Mouse (Mus musculus): ENCODE data around the gene Anks1. TPM values are rescaled to one million over a fixed set of nuclear protein-coding genes. Genes with fewer than 3 reads are reported as not detected.
"Not testable (repeated sequence)": the region's sequence is repeated elsewhere in the genome, so short reads cannot be mapped to it uniquely, and the experiment has no call there.

The Anks1 gene
- polyA plus RNA-seq, 1 experiment from 2014 or later: 11.5 TPM

GRCm38 (mm10) chr17:27947155-27947554 is 38.0 kb downstream of the Anks1 start:
- Histone ChIP-seq H3K27me3 (replicated peaks) (no peaks in the 10 kb centered on the region), H3K27ac (ENCODE audit: poor library complexity, severe bottlenecking) (no peak overlapping the region; the same call in 1 of the 2 replicates), H3K9ac (no peak overlapping the region), H3K36me3 (no peaks in the 10 kb centered on the region), H3K4me1 (replicated peaks) (peaks cover 29% of the 10 kb centered on the region), H3K4me2 (no peak overlapping the region), H3K9me3 (replicated peaks) (no peaks in the 10 kb centered on the region), H3K4me3 (no peak overlapping the region)
- ATAC-seq (ENCODE audit: insufficient number of reproducible peaks, low FRiP score): no peak
- 72% methylated on average over 2 of the region's 2 CpGs for WGBS

- ATAC-seq (ENCODE audit: insufficient number of reproducible peaks, low FRiP score): no peak
- WGBS: 72% methylated on average over 6 of the region's 6 CpGs
- H3K27me3 ChIP-seq (replicated peaks): no peaks in the 10 kb centered on the region
Observed at GRCm38 (mm10) chr17:27953136-27953535, 44.0 kb downstream of the Anks1 start.

GRCm38 (mm10) chr17:27954629-27955402 is 45.7 kb downstream of the Anks1 start:
- Histone ChIP-seq H3K4me1 (replicated peaks) (peaks cover 13% of the 10 kb centered on the region; the same call in 1 of the 2 replicates), H3K27me3 (replicated peaks) (no peaks in the 10 kb centered on the region), H3K4me2 (no peak overlapping the region), H3K4me3 (no peak overlapping the region), H3K9me3 (replicated peaks) (no peaks in the 10 kb centered on the region), H3K36me3 (no peaks in the 10 kb centered on the region), H3K27ac (ENCODE audit: poor library complexity, severe bottlenecking) (no peak overlapping the region), H3K9ac (no peak overlapping the region)
- ATAC-seq (ENCODE audit: insufficient number of reproducible peaks, low FRiP score): no peak
- 58% methylated on average over 14 of the region's 14 CpGs for WGBS

More at GRCm38 (mm10) chr17:27953136-27953535, 44.0 kb downstream of the Anks1 start:
- Histone ChIP-seq H3K27ac (ENCODE audit: poor library complexity, severe bottlenecking) (no peak overlapping the region), H3K9ac (no peak overlapping the region), H3K4me3 (no peak overlapping the region), H3K36me3 (no peaks in the 10 kb centered on the region), H3K4me2 (no peak overlapping the region), H3K9me3 (replicated peaks) (no peaks in the 10 kb centered on the region), H3K4me1 (replicated peaks) (peaks cover 13% of the 10 kb centered on the region; the same call in 1 of the 2 replicates)

- 87% methylated on average over 9 of the region's 9 CpGs for WGBS
- no peak for ATAC-seq (ENCODE audit: insufficient number of reproducible peaks, low FRiP score)
- no peaks in the 10 kb centered on the region for H3K36me3 ChIP-seq
Observed at GRCm38 (mm10) chr17:27957649-27958048, 48.5 kb downstream of the Anks1 start.

GRCm38 (mm10) chr17:27960128-27961111 is 51.3 kb downstream of the Anks1 start:
- no peak for ATAC-seq (ENCODE audit: insufficient number of reproducible peaks, low FRiP score)
- H3K4me2 ChIP-seq: no peak overlapping the region
- no peaks in the 10 kb centered on the region for H3K36me3 ChIP-seq
- no peak overlapping the region for H3K9ac ChIP-seq
- 82% methylated on average over 21 of the region's 21 CpGs for WGBS
- H3K27ac ChIP-seq (ENCODE audit: poor library complexity, severe bottlenecking): no peak overlapping the region
- peaks cover 29% of the 10 kb centered on the region for H3K4me1 ChIP-seq (replicated peaks)
- no peaks in the 10 kb centered on the region for H3K9me3 ChIP-seq (replicated peaks)
- no peaks in the 10 kb centered on the region for H3K27me3 ChIP-seq (replicated peaks)
- no peak overlapping the region for H3K4me3 ChIP-seq

More at GRCm38 (mm10) chr17:27957649-27958048, 48.5 kb downstream of the Anks1 start:
- no peak overlapping the region for H3K9ac ChIP-seq
- no peak overlapping the region for H3K27ac ChIP-seq (ENCODE audit: poor library complexity, severe bottlenecking)
- no peaks in the 10 kb centered on the region for H3K9me3 ChIP-seq (replicated peaks)
- H3K4me1 ChIP-seq (replicated peaks): peaks cover 19% of the 10 kb centered on the region; the same call in 1 of the 2 replicates
- H3K27me3 ChIP-seq (replicated peaks): no peaks in the 10 kb centered on the region
- H3K4me3 ChIP-seq: no peak overlapping the region
- no peak overlapping the region for H3K4me2 ChIP-seq

GRCm38 (mm10) chr17:27963120-27963519 is 54.0 kb downstream of the Anks1 start:
- H3K4me1 ChIP-seq (replicated peaks): peaks cover 39% of the 10 kb centered on the region
- not testable (repeated sequence) for ATAC-seq (ENCODE audit: insufficient number of reproducible peaks, low FRiP score); H3K9me3 ChIP-seq (replicated peaks); H3K27me3 ChIP-seq (replicated peaks); H3K4me3 ChIP-seq; H3K9ac ChIP-seq; H3K4me2 ChIP-seq; H3K36me3 ChIP-seq; H3K27ac ChIP-seq (ENCODE audit: poor library complexity, severe bottlenecking)
- 90% methylated on average over 7 of the region's 7 CpGs for WGBS

- no peak for ATAC-seq (ENCODE audit: insufficient number of reproducible peaks, low FRiP score)
- no peak overlapping the region for H3K4me2 ChIP-seq
- no peaks in the 10 kb centered on the region for H3K36me3 ChIP-seq
- 64% methylated on average over 4 of the region's 4 CpGs for WGBS
- H3K4me3 ChIP-seq: no peak overlapping the region
- no peaks in the 10 kb centered on the region for H3K27me3 ChIP-seq (replicated peaks)
- no peaks in the 10 kb centered on the region for H3K9me3 ChIP-seq (replicated peaks)
- no peak overlapping the region for H3K27ac ChIP-seq (ENCODE audit: poor library complexity, severe bottlenecking)
- H3K4me1 ChIP-seq (replicated peaks): peaks cover 53% of the 10 kb centered on the region
- H3K9ac ChIP-seq: no peak overlapping the region
Observed at GRCm38 (mm10) chr17:27964607-27965006, 55.5 kb downstream of the Anks1 start.

- WGBS: 84% methylated on average over 10 of the region's 10 CpGs
- peaks cover 60% of the 10 kb centered on the region for H3K4me1 ChIP-seq (replicated peaks)
- no peak overlapping the region for H3K4me2 ChIP-seq
Observed at GRCm38 (mm10) chr17:27965292-27965691, 56.2 kb downstream of the Anks1 start.

GRCm38 (mm10) chr17:27966056-27966455 is 57.0 kb downstream of the Anks1 start:
- ATAC-seq (ENCODE audit: insufficient number of reproducible peaks, low FRiP score): no peak
- no peak overlapping the region for H3K4me3 ChIP-seq
- H3K27ac ChIP-seq (ENCODE audit: poor library complexity, severe bottlenecking): no peak overlapping the region
- no peak overlapping the region for H3K9ac ChIP-seq
- no peaks in the 10 kb centered on the region for H3K9me3 ChIP-seq (replicated peaks)
- no peaks in the 10 kb centered on the region for H3K27me3 ChIP-seq (replicated peaks)
- no peaks in the 10 kb centered on the region for H3K36me3 ChIP-seq
- H3K4me1 ChIP-seq (replicated peaks): peaks cover 67% of the 10 kb centered on the region
- H3K4me2 ChIP-seq: no peak overlapping the region
- 68% methylated on average over 4 of the region's 4 CpGs for WGBS

More at GRCm38 (mm10) chr17:27965292-27965691, 56.2 kb downstream of the Anks1 start:
- no peaks in the 10 kb centered on the region for H3K27me3 ChIP-seq (replicated peaks)
- no peaks in the 10 kb centered on the region for H3K36me3 ChIP-seq
- no peak overlapping the region for H3K27ac ChIP-seq (ENCODE audit: poor library complexity, severe bottlenecking)
- ATAC-seq (ENCODE audit: insufficient number of reproducible peaks, low FRiP score): no peak
- no peak overlapping the region for H3K4me3 ChIP-seq
- H3K9ac ChIP-seq: no peak overlapping the region
- H3K9me3 ChIP-seq (replicated peaks): no peaks in the 10 kb centered on the region

GRCm38 (mm10) chr17:27966508-27967021 is 57.5 kb downstream of the Anks1 start:
- H3K27ac ChIP-seq (ENCODE audit: poor library complexity, severe bottlenecking): no peak overlapping the region
- H3K27me3 ChIP-seq (replicated peaks): no peaks in the 10 kb centered on the region
- peaks cover 72% of the 10 kb centered on the region for H3K4me1 ChIP-seq (replicated peaks)
- H3K4me2 ChIP-seq: no peak overlapping the region
- H3K9me3 ChIP-seq (replicated peaks): no peaks in the 10 kb centered on the region
- H3K9ac ChIP-seq: no peak overlapping the region
- 77% methylated on average over 11 of the region's 11 CpGs for WGBS
- no peaks in the 10 kb centered on the region for H3K36me3 ChIP-seq
- no peak overlapping the region for H3K4me3 ChIP-seq
- ATAC-seq (ENCODE audit: insufficient number of reproducible peaks, low FRiP score): no peak

- no peak overlapping the region for H3K4me3 ChIP-seq
- H3K9me3 ChIP-seq (replicated peaks): no peaks in the 10 kb centered on the region
- H3K27ac ChIP-seq (ENCODE audit: poor library complexity, severe bottlenecking): no peak overlapping the region
- peaks cover 72% of the 10 kb centered on the region for H3K4me1 ChIP-seq (replicated peaks)
- ATAC-seq (ENCODE audit: insufficient number of reproducible peaks, low FRiP score): no peak
- H3K4me2 ChIP-seq: no peak overlapping the region
- H3K36me3 ChIP-seq: no peaks in the 10 kb centered on the region
- 77% methylated on average over 7 of the region's 7 CpGs for WGBS
- H3K27me3 ChIP-seq (replicated peaks): no peaks in the 10 kb centered on the region
- no peak overlapping the region for H3K9ac ChIP-seq
Observed at GRCm38 (mm10) chr17:27967529-27967928, 58.4 kb downstream of the Anks1 start.

Measured in heart, embryonic 12.5 days (tissue).